Mouse (Mus musculus) right cerebral cortex, postnatal 4 days (tissue): ENCODE data around the gene 4930583I09Rik.

Experiments used
- DNase-seq: peaks from one replicate; pipeline ENCODE4 v3.0.0-alpha.2; 2022

The 4930583I09Rik gene

DNA sequence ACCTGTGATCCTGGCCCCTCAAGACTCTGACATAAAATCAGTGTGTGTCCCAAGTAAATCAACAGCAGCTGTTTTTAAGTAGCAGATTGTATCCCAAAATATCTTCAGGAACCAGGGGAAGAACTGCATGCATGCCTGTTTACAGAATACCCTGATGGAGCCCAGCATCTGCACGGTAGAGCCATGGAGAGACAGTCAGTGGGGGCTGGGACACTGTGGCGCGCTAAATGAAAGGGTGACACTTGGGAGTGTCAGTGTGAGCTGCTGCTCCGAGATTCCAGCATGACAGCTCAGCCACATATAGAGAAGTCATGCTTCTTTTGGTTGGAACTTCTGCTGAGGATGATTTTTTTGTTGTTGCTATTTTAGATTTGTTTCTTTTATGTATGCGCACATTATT is 43.2 kb downstream of the 4930583I09Rik start:
- DNase-seq = no peak

DNA sequence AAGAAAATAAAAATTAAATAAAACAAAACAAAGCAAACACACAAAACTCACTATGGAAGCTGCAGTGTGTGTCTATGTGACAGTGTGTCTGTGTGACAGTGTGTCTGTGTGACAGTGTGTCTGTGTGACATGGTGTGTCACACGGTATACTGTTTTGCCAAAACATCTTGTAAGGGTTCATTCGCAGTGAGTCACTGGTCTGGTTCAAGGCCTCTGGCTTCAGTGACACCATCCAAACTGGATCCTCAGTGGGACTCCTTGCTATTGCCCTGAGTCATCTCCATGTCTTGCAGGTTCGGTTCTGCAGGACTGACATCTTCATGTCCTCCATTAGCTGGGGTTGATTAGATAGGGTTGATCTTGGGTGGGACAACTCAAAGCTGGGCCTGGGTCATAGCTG is 43.8 kb downstream of the 4930583I09Rik start:
- DNase-seq = no peak

DNA sequence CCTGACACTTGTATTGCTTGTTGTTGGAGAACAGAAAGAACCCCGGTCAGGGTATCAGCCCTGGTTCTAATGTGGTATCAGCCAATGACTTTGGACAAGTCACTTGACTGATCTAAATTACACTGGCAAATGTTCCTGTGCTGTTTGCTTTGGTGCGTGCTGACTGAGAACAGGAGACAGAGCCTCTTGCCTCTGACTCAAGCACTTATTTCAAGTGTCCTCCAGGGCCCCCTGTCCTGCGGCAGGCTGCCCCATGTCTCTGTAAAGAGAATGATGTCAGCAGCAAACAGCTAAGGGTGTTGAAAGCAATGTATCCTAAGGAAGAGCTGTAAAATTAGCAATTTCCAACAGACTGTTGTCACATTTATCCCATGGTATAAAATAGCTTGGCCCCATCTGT is 46.7 kb downstream of the 4930583I09Rik start:
- DNase-seq = no peak

DNA sequence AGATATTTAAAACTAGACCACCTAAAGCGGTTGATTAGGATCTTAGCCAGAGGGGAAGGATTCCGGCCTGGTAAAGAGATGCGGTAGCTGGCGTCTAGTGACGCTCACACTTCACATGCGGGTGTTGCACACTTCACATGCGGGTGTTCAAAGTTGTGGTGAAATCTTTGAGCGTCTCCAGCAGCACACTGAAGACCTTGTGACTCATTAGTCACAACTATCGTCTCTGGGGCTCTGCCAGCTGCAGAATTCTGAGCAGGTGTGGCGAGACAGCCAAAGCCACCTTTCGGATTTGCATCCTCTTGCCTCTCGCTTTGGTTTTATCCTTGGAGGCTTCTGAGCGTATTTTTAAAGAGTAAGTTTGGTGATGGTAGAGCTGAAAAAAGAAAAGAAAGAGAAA is 47.6 kb downstream of the 4930583I09Rik start:
- DNase-seq = no peak

DNA sequence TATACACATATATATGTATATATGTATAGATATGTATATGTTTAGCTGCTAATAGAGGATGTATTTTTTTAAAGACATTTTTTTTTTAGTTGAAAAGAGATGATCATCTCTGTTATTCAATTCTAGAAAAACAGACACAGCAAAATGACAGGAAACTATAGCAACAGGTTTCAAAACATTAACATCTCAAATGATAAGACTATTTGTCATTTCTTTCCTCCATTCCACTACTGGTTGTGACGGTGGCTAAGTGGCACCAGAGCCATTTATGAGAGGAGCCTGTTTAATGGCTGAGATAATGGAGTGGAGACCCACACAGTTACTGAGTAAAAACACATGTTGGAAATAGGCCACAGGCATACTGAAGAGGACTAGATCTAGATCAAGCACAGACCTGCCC is 49.9 kb downstream of the 4930583I09Rik start:
- DNase-seq = no peak
